In the genomic region with DNA sequence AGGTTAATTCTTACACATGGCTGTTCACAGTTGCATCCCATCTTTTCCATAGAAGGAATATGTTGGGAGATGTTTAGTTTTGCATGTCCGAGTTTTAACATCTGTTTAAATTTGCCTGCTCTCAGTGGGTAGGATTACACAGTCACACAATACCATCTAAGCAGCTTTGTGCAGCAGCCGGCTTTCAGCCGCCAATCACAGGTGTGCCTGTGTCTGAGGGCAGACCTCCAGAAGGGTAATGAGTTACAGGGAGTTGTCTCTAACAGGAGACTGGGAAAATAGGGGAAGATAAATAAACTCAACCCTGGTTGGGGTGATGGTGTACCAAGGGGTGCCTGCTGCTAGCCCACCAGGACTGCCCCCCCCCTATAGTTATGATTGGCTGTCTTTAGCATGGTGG, we compare ENCODE assay signal across 27 mouse cellular contexts. TPM values are rescaled to one million over a fixed set of nuclear protein-coding genes. Genes with fewer than 3 reads are reported as not detected.
DNase-seq lines count a peak whose midpoint lies in the region; ATAC-seq and TF ChIP-seq lines count a peak whose summit lies in the region.
"Had no signal": no experiment of that assay in that cellular context is flagged by ENCODE, and none has a peak within 500 bp of the region (broad histone marks: within the 10 kb centered on the region; RNA-seq: fewer than 3 reads in every experiment).

No protein-coding gene starts in this region.

- no peak for TF ChIP-seq CTCF in kidney, adult 2 months (conservative IDR thresholded peaks at IDR 0.05; ENCODE audit: insufficient read depth, insufficient read length, low read depth, low read length)

- ATAC-seq in kidney, embryonic 15.5 days (replicated peaks; ENCODE audit: low FRiP score), result peak; percentile 70; the same call in 1 of the 2 replicates
- ATAC-seq in embryonic facial prominence, embryonic 14.5 days (ENCODE audit: low read depth), result peak; percentile 77
- ATAC-seq in stomach, embryonic 16.5 days (ENCODE audit: insufficient read depth, low FRiP score), result peak; percentile 68
- ATAC-seq: CD4-positive, CD25-positive, alpha-beta regulatory T cell, adult 4 months; forebrain, embryonic 14.5 days; forebrain, postnatal 0 days had no signal

- H3K4me3 ChIP-seq in kidney, embryonic 15.5 days (replicated peaks), result no peak overlapping the region
- H3K4me3 ChIP-seq in kidney, adult 2 months (ENCODE audit: insufficient read depth, low read depth, low read length), result no peak overlapping the region
- no peak overlapping the region for H3K4me3 ChIP-seq in embryonic facial prominence, embryonic 14.5 days (ENCODE audit: low read depth, low read length)
- H3K4me3 ChIP-seq in stomach, embryonic 16.5 days (replicated peaks; ENCODE audit: low read length), result no peak overlapping the region
- H3K4me3 ChIP-seq: embryonic facial prominence, embryonic 15.5 days; gastrocnemius, adult 2 months; hindbrain, embryonic 12.5 days; hindbrain, embryonic 15.5 days had no signal

- no peaks in the 10 kb centered on the region for H3K36me3 ChIP-seq in kidney, embryonic 15.5 days
- no peaks in the 10 kb centered on the region for H3K36me3 ChIP-seq in kidney, adult 2 months (ENCODE audit: control insufficient read depth, insufficient read depth, low read length)
- no peaks in the 10 kb centered on the region for H3K36me3 ChIP-seq in embryonic facial prominence, embryonic 14.5 days (ENCODE audit: control insufficient read depth, insufficient read depth, low read length)
- H3K36me3 ChIP-seq in stomach, embryonic 16.5 days (ENCODE audit: control insufficient read depth, insufficient read depth, low read length), result no peaks in the 10 kb centered on the region
- H3K36me3 ChIP-seq: embryonic facial prominence, embryonic 15.5 days; hindbrain, embryonic 12.5 days; hindbrain, embryonic 15.5 days had no signal

- H3K4me1 ChIP-seq in kidney, embryonic 15.5 days, result peaks cover 14% of the 10 kb centered on the region
- no peaks in the 10 kb centered on the region for H3K4me1 ChIP-seq in kidney, adult 2 months (ENCODE audit: control insufficient read depth, insufficient read depth, low read length)
- no peaks in the 10 kb centered on the region for H3K4me1 ChIP-seq in embryonic facial prominence, embryonic 14.5 days (ENCODE audit: control insufficient read depth, insufficient read depth, low read length)
- H3K4me1 ChIP-seq in stomach, embryonic 16.5 days (ENCODE audit: control insufficient read depth, insufficient read depth, low read length), result 0 out of 2 replicates have a peak, but pooled peaks cover 3% of the 10 kb centered on the region
- H3K4me1 ChIP-seq: embryonic facial prominence, embryonic 15.5 days; hindbrain, embryonic 15.5 days had no signal

- H3K27me3 ChIP-seq in kidney, embryonic 15.5 days, result peaks cover 5% of the 10 kb centered on the region; the same call in 1 of the 2 replicates
- H3K27me3 ChIP-seq in kidney, adult 2 months (replicated peaks; ENCODE audit: control insufficient read depth, insufficient read depth, low read length), result no peaks in the 10 kb centered on the region
- no peaks in the 10 kb centered on the region for H3K27me3 ChIP-seq in embryonic facial prominence, embryonic 14.5 days (replicated peaks; ENCODE audit: control insufficient read depth, insufficient read depth, low read length)
- no peaks in the 10 kb centered on the region for H3K27me3 ChIP-seq in stomach, embryonic 16.5 days (ENCODE audit: control insufficient read depth, insufficient read depth, low read length)
- H3K27me3 ChIP-seq: embryonic facial prominence, embryonic 15.5 days; hindbrain, embryonic 12.5 days; hindbrain, embryonic 15.5 days had no signal

- no peak overlapping the region for H3K27ac ChIP-seq in kidney, embryonic 15.5 days
- H3K27ac ChIP-seq in kidney, adult 2 months (ENCODE audit: insufficient read depth, low read depth, low read length), result no peak overlapping the region
- no peak overlapping the region for H3K27ac ChIP-seq in embryonic facial prominence, embryonic 14.5 days (replicated peaks; ENCODE audit: low read depth, low read length)
- H3K27ac ChIP-seq in stomach, embryonic 16.5 days (ENCODE audit: low read length), result 0 out of 2 replicates have a peak overlapping the region, but pooled peaks have one; percentile 2
- H3K27ac ChIP-seq: embryonic facial prominence, embryonic 15.5 days; gastrocnemius, adult 2 months; hindbrain, embryonic 12.5 days; hindbrain, embryonic 15.5 days had no signal

- no peak overlapping the region for H3K4me2 ChIP-seq in kidney, embryonic 15.5 days
- no peak overlapping the region for H3K4me2 ChIP-seq in embryonic facial prominence, embryonic 14.5 days (ENCODE audit: low read depth, low read length)
- no peak overlapping the region for H3K4me2 ChIP-seq in stomach, embryonic 16.5 days (ENCODE audit: low read depth, low read length)
- H3K4me2 ChIP-seq: embryonic facial prominence, embryonic 15.5 days; heart, embryonic 11.5 days; hindbrain, embryonic 12.5 days; hindbrain, embryonic 15.5 days had no signal

- no peak overlapping the region for H3K9ac ChIP-seq in kidney, embryonic 15.5 days
- H3K9ac ChIP-seq in embryonic facial prominence, embryonic 14.5 days (ENCODE audit: low read depth, low read length), result no peak overlapping the region
- no peak overlapping the region for H3K9ac ChIP-seq in stomach, embryonic 16.5 days (ENCODE audit: low read length)
- H3K9ac ChIP-seq: embryonic facial prominence, embryonic 15.5 days; forebrain, postnatal 0 days; hindbrain, embryonic 12.5 days; hindbrain, embryonic 15.5 days had no signal

- no peak for DNase-seq in kidney, adult 9 months
- peak; percentile 16 for DNase-seq in kidney, postnatal 10 days
- DNase-seq in kidney, adult 2 months, result no peak
- DNase-seq in embryonic facial prominence, embryonic 14.5 days (ENCODE audit: low spot score), result peak; percentile 38
- DNase-seq: adrenal gland, adult 2 months; adrenal gland, postnatal 14 days; cerebellum, adult 11 months; cerebellum, adult 2 months; cerebellum, adult 9-11 months; cerebellum, postnatal 25 days; forebrain, postnatal 0 days; gastrocnemius, adult 2 months; gastrocnemius, postnatal 14 days; heart, adult 11 months had no signal

- no peaks in the 10 kb centered on the region for H3K9me3 ChIP-seq in kidney, embryonic 15.5 days (replicated peaks)
- no peaks in the 10 kb centered on the region for H3K9me3 ChIP-seq in embryonic facial prominence, embryonic 14.5 days (ENCODE audit: control insufficient read depth, low read length)
- H3K9me3 ChIP-seq in stomach, embryonic 16.5 days (replicated peaks; ENCODE audit: control insufficient read depth, low read length), result no peaks in the 10 kb centered on the region
- H3K9me3 ChIP-seq: embryonic facial prominence, embryonic 15.5 days; hindbrain, embryonic 12.5 days; hindbrain, embryonic 15.5 days had no signal

- TF ChIP-seq POLR2A in kidney, adult 2 months (IDR thresholded peaks at IDR 0.05; ENCODE audit: low read depth, low read length), result no peak

- WGBS in kidney, embryonic 15.5 days, result 33% methylated on average over 3 of the region's 3 CpGs
- 39% methylated on average over 3 of the region's 3 CpGs for WGBS in kidney, adult 2 months
- 13% methylated on average over 3 of the region's 3 CpGs for WGBS in embryonic facial prominence, embryonic 14.5 days
- WGBS in stomach, embryonic 16.5 days, result 26% methylated on average over 3 of the region's 3 CpGs

RNA-seq across cellular contexts. Expression of a gene that starts 7.6 kb away (rescaled TPM):
- 12.0 and 12.1 TPM in 2 replicates for polyA plus RNA-seq in kidney, embryonic 15.5 days (2015; fragmentation: Nextera tagmentation; extraction: Ambion mirVana)
- 2.2 and 2.3 TPM in 2 replicates for polyA plus RNA-seq in kidney, adult 2 months (2012; rRNA removed)
- 9.9 and 12.8 TPM in 2 replicates for polyA plus RNA-seq in embryonic facial prominence, embryonic 14.5 days (2014; fragmentation: Nextera tagmentation; extraction: Ambion mirVana)
- 9.4 and 9.5 TPM in 2 replicates for polyA plus RNA-seq in stomach, embryonic 16.5 days (2015; fragmentation: Nextera tagmentation; extraction: Ambion mirVana)

RNA-seq across cellular contexts. Expression of a gene that starts 55.9 kb away (rescaled TPM):
- polyA plus RNA-seq in kidney, embryonic 15.5 days (2015; fragmentation: Nextera tagmentation; extraction: Ambion mirVana), result not detected in 2 replicates
- not detected in 2 replicates for polyA plus RNA-seq in kidney, adult 2 months (2012; rRNA removed)
- not detected in 2 replicates for polyA plus RNA-seq in embryonic facial prominence, embryonic 14.5 days (2014; fragmentation: Nextera tagmentation; extraction: Ambion mirVana)
- polyA plus RNA-seq in stomach, embryonic 16.5 days (2015; fragmentation: Nextera tagmentation; extraction: Ambion mirVana), result not detected in 2 replicates
- polyA plus RNA-seq: adrenal gland, adult 2 months; C2C12; CD4-positive, CD25-positive, alpha-beta regulatory T cell, adult 4 months; cerebellum, adult 2 months; embryonic facial prominence, embryonic 15.5 days; forebrain, embryonic 11.5 days; forebrain, embryonic 14.5 days; forebrain, postnatal 0 days; frontal cortex, adult 2 months; heart, embryonic 11.5 days; heart, embryonic 14.5 days; heart, postnatal 0 days; hindbrain, embryonic 12.5 days; hindbrain, embryonic 15.5 days had no signal

Comparison
In these comparisons a context has a peak if more than half of its experiments do, and no peak if none do; other contexts are left out.
1. DNase-seq: peak in kidney, postnatal 10 days (single experiment) and embryonic facial prominence, embryonic 14.5 days (single experiment); none in kidney, adult 9 months (single experiment) and kidney, adult 2 months (single experiment).
2. Peak in every context shown above with its lines, with median percentiles within 50 percentile points of each other: ATAC-seq.